Mouse (Mus musculus): ENCODE measurements around the gene Lrrc61.

- no peak for TF ChIP-seq TAL1 (IDR thresholded peaks at IDR 0.05; ENCODE audit: low read length)
- TF ChIP-seq GATA1 (IDR thresholded peaks at IDR 0.05; ENCODE audit: low read length), result no peak
Observed at GRCm38 (mm10) chr6:48573280-48573679, 18.7 kb downstream of the Lrrc61 start.
